Mouse (Mus musculus) midbrain, postnatal 0 days (tissue): Measurements from ENCODE around the gene Pkhd1. TPM values are rescaled to one million over a fixed set of nuclear protein-coding genes. Genes with fewer than 3 reads are reported as not detected.

Experiments used
- ATAC-seq: fragments of 200-750 bp; cut with Nextera tagmentation; 2 replicates; pipeline ENCODE4 v1.8.0; 2017; ENCODE audit warnings: moderate number of reproducible peaks, mild to moderate bottlenecking, moderate TSS enrichment, moderate library complexity; ENCODE audit not compliant: low FRiP score
- DNase-seq: peaks from one replicate; pipeline ENCODE4 v3.0.0-alpha.2; 2015; ENCODE audit warnings: low spot score
- H3K27ac ChIP-seq: fragments of 300-500 bp; sonication (generic); 2 replicates; pipeline ENCODE4 v1.5.1; 2014; ENCODE audit warnings: low read depth, mild to moderate bottlenecking, low read length, mixed read lengths
- H3K27me3 ChIP-seq: fragments of 300-500 bp; sonication (generic); 2 replicates; pipeline ENCODE4 v1.6.1; 2014; ENCODE audit warnings: low read length, control low read depth, mixed read lengths; ENCODE audit not compliant: insufficient read depth
- H3K36me3 ChIP-seq: fragments of 300-500 bp; sonication (generic); 2 replicates; pipeline ENCODE4 v1.6.1; 2014; ENCODE audit warnings: low read length, control low read depth, mixed read lengths; ENCODE audit not compliant: insufficient read depth
- H3K4me1 ChIP-seq: fragments of 300-500 bp; sonication (generic); 2 replicates; pipeline ENCODE4 v1.6.1; 2014; ENCODE audit warnings: mild to moderate bottlenecking, control low read depth, antibody characterized with exemption, low read length, mixed read lengths; ENCODE audit not compliant: insufficient read depth
- H3K4me2 ChIP-seq: fragments of 300-500 bp; sonication (generic); 2 replicates; pipeline ENCODE4 v1.6.1; 2014; ENCODE audit warnings: low read depth, mild to moderate bottlenecking, low read length, mixed read lengths; ENCODE audit not compliant: poor library complexity, severe bottlenecking
- H3K4me3 ChIP-seq: fragments of 300-500 bp; sonication (generic); 2 replicates; pipeline ENCODE4 v1.5.1; 2014; ENCODE audit warnings: low read depth, mild to moderate bottlenecking, low read length, moderate library complexity
- H3K9ac ChIP-seq: fragments of 300-500 bp; sonication (generic); replicated peaks from 2 replicates; pipeline ENCODE4 v1.6.1; 2014; ENCODE audit warnings: mild to moderate bottlenecking, low read length, moderate library complexity, mixed read lengths; ENCODE audit not compliant: poor library complexity, severe bottlenecking
- H3K9me3 ChIP-seq: fragments of 300-500 bp; sonication (generic); 2 replicates; pipeline ENCODE4 v1.6.1; 2016; ENCODE audit warnings: low read length, control low read depth
- CTCF ChIP-seq: IDR thresholded peaks from 2 replicates; pipeline ENCODE4 v1.5.1; 2016; ENCODE audit warnings: antibody characterized with exemption, mild to moderate bottlenecking
- WGBS: fragments of 180-500 bp; shearing (Covaris S2); extraction: QIAGEN DNeasy Blood & Tissue Kit; methylation state at CpG from one replicate; pipeline ENCODE4 v1.1.7; 2014; 5-methylcytosine and 5-hydroxymethylcytosine counted together
- polyA plus RNA-seq: library from polyadenylated mRNA; unstranded; fragments of >200 nt; fragmentation: Nextera tagmentation; extraction: Ambion mirVana; gene quantifications from 2 replicates; pipeline ENCODE4 v1.2.1, GENCODE M21; 2015
- total RNA-seq: library from RNA; depleted of rRNA; stranded (reverse); fragments of >200 nt; gene quantifications from 2 replicates; pipeline ENCODE4 v1.2.3, GENCODE M21; 2014

Pkhd1 gene
- total and polyA plus RNA-seq, 2 experiments from 2014 or later, result 0.11 TPM; not detected in 1

DNA sequence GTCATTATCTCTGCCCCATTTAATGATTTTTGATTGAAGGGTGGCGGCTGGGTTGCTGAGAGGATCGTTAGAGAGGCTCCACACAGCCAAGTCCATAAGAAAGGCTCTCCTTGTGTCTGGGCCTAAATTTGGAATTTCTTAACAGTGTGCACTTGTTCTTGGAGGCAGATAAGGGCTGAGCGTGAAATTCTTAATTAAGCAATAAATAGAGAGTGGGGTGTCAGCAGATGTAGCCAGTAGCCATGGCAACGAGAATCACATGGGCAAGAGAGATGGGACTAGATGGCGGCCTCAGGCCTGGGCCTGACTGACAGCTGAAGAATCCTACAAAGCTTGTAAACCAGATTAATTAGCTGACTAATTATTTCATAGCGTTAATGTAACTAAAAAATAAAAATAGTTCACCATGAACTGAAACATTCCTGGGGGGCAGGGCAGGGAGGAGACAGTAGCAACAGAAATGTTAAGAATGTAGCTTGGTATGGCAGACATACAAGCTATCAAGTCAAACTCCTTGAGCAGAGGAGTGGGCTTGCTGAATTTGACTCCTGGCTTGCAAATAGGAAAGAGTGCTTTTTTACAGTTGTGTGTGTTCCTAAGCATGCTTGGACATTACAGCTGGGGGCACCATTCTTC lies 314.8 kb downstream of the Pkhd1 start:
- ATAC-seq, result peak; percentile 91
- WGBS, result 14% methylated on average over 6 of the region's 6 CpGs

DNA sequence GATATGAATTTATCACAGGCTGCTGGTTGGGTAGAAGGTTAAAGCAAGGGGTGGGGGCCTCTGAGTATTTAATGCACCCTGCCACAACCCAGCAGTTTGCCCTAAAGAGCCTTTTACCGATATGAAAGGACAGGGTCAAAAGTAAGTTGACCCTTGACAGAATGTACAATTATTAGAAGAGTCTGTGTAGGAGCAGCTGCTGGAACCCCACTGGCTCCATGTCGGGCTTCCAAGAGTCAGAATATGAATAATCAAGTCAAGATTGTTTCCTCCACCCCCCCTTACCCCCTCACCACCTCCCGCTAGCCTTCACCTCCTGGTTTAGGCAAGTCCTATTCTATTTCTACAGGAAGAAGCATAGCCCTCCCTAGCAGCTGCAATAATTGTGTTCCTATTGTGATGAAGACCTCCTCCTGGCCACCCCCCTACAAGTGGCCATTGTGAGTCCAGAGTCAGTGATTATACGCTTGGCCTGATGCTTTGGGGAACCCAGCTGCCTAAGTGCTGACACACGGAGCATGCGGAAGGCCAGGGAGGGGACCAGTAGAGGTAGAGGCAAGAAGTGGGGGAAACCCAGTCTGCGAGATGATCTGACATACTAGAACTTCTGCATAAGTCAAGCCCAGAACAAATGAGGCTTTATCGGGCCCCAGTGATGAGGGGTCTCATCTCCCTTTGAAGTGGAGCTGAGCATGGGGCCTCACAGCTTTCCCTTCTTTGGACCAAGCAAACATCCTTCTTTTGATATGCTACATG lies 315.5 kb downstream of the Pkhd1 start:
- Histone ChIP-seq H3K4me3 (no peak overlapping the region), H3K4me2 (no peak overlapping the region), H3K4me1 (no peaks in the 10 kb centered on the region), H3K36me3 (no peaks in the 10 kb centered on the region), H3K27me3 (no peaks in the 10 kb centered on the region), H3K9ac (no peak overlapping the region), H3K27ac (peak overlapping the region; percentile 47; the same call in 1 of the 2 replicates), H3K9me3 (no peaks in the 10 kb centered on the region)
- ATAC-seq (peak; percentile 63), DNase-seq (peak; percentile 65)
- 15% methylated on average over 8 of the region's 8 CpGs for WGBS
- no peak for TF ChIP-seq CTCF

More for the DNA sequence above, 314.8 kb downstream of the Pkhd1 start:
- peak; percentile 84 for DNase-seq
- Histone ChIP-seq H3K9me3 (no peaks in the 10 kb centered on the region), H3K4me3 (no peak overlapping the region), H3K4me1 (no peaks in the 10 kb centered on the region), H3K27me3 (no peaks in the 10 kb centered on the region), H3K36me3 (no peaks in the 10 kb centered on the region), H3K9ac (no peak overlapping the region), H3K27ac (0 out of 2 replicates have a peak overlapping the region, but pooled peaks have one; percentile 47), H3K4me2 (no peak overlapping the region)
- no peak for TF ChIP-seq CTCF

DNA sequence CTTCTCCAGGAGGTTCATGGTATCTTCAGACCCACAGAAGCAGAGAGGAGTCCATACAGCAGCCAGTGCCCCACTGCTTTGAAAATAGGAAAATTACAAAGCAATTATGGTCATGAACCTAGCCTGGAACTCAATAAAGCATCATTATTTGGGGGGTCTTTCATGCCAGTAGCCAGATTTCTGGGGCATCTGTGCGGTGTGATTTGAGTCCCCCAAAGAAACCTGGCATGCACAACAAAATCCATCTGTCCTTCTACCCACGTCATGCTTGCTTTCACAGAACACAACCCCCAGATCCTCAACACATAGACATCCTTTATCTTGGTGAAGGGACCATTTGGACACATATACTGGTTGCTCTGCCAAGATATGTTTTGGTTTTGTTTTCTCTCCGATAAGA lies 316.2 kb downstream of the Pkhd1 start:
- Histone ChIP-seq H3K36me3 (no peaks in the 10 kb centered on the region), H3K4me3 (no peak overlapping the region), H3K4me1 (no peaks in the 10 kb centered on the region), H3K9me3 (no peaks in the 10 kb centered on the region), H3K27me3 (no peaks in the 10 kb centered on the region), H3K9ac (no peak overlapping the region), H3K27ac (no peak overlapping the region), H3K4me2 (no peak overlapping the region)
- 57% methylated on average over 3 of the region's 3 CpGs for WGBS
- ATAC-seq, result no peak
- no peak for DNase-seq
- no peak for TF ChIP-seq CTCF

DNA sequence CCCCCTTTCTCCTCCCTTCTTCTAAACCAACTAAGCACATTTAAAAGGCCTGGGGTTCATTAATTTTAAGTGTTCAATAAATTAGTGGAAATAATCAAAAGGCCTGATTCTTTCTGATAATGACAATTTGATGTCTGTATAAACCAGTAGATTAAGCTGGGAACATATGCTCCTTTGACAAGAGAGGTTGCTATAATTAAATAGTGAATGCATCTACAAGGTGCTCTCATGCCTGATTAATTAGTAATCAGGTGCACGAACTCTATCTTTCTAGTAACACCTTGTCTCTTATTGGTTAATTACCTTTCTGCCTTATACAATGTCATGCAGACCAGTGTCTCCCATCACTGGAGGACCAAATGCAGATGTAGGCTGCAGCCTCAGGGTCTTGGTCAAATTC lies 329.2 kb downstream of the Pkhd1 start:
- H3K4me1 ChIP-seq, result no peaks in the 10 kb centered on the region
- DNase-seq (no peak), ATAC-seq (no peak)
- H3K27ac ChIP-seq, result no peak overlapping the region
- no peak overlapping the region for H3K9ac ChIP-seq
- no peak overlapping the region for H3K4me2 ChIP-seq
- H3K4me3 ChIP-seq, result no peak overlapping the region
- 88% methylated on average over 1 of the region's 1 CpGs for WGBS
- H3K27me3 ChIP-seq, result no peaks in the 10 kb centered on the region
- no peaks in the 10 kb centered on the region for H3K9me3 ChIP-seq
- TF ChIP-seq CTCF, result no peak
- H3K36me3 ChIP-seq, result no peaks in the 10 kb centered on the region

DNA sequence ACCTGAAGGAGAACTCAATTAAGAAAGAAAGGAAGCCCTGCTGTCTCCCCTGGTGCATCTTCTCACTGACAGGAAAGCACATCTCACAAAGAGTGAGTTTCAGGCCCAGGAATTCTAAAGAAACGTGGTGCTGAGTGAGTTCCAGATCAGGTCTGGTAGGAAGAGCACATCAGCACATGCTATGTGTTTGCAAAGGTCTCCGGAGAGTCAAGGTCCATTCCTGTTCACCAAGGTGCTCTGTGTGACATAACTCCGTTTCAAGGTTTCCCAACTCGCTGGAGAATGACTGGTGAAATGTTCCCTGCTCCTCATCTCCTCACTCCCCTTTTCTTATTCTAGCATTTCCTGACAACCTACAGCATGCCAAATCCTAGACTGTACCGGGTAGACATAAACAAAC lies 357.5 kb downstream of the Pkhd1 start:
- Histone ChIP-seq H3K4me3 (no peak overlapping the region), H3K27ac (no peak overlapping the region), H3K9me3 (no peaks in the 10 kb centered on the region), H3K36me3 (no peaks in the 10 kb centered on the region), H3K9ac (no peak overlapping the region), H3K4me1 (no peaks in the 10 kb centered on the region), H3K27me3 (no peaks in the 10 kb centered on the region), H3K4me2 (no peak overlapping the region)
- ATAC-seq, result no peak
- DNase-seq, result no peak
- TF ChIP-seq CTCF, result no peak
- WGBS, result 67% methylated on average over 5 of the region's 5 CpGs

DNA sequence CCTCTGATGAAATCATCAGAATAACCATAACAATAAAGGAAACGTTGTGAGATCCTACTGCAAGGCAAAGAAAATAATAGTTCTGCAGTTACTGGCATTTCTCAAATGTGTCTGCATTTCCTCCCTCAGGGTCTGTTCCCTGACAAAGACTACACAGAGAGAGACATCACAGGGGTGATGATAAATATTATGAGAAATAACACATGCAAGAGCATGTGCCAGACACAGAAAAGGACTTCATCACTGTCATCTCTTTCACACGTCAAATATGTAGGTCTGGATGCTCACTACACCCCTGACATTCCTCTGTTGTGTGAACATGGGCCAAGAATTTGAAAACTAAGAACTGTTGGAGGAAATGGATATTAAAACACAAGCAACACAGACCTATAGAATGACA lies 369.7 kb downstream of the Pkhd1 start:
- H3K27me3 ChIP-seq, result no peaks in the 10 kb centered on the region
- no peaks in the 10 kb centered on the region for H3K4me1 ChIP-seq
- TF ChIP-seq CTCF, result no peak
- 74% methylated on average over 2 of the region's 2 CpGs for WGBS
- H3K4me2 ChIP-seq, result no peak overlapping the region
- no peak overlapping the region for H3K27ac ChIP-seq
- H3K9ac ChIP-seq, result no peak overlapping the region
- no peak overlapping the region for H3K4me3 ChIP-seq
- DNase-seq, result no peak
- ATAC-seq, result no peak
- no peaks in the 10 kb centered on the region for H3K9me3 ChIP-seq
- no peaks in the 10 kb centered on the region for H3K36me3 ChIP-seq
